Mouse (Mus musculus) neural tube, embryonic 12.5 days (tissue): Measurements from ENCODE around the gene Dvl3. TPM values are rescaled to one million over a fixed set of nuclear protein-coding genes. Genes with fewer than 3 reads are reported as not detected.
"Not testable (repeated sequence)": the region's sequence is repeated elsewhere in the genome, so short reads cannot be mapped to it uniquely, and the experiment has no call there.

Experiments used
- ATAC-seq: fragments of 200-750 bp; cut with Nextera tagmentation; 2 replicates; pipeline ENCODE4 v1.8.0; 2017; ENCODE audit warnings: low read depth, mild to moderate bottlenecking, moderate TSS enrichment, moderate library complexity; ENCODE audit not compliant: low FRiP score
- H3K27ac ChIP-seq: fragments of 300-500 bp; sonication (generic); 2 replicates; pipeline ENCODE4 v1.5.1; 2016
- H3K27me3 ChIP-seq: fragments of 300-500 bp; sonication (generic); replicated peaks from 2 replicates; pipeline ENCODE4 v1.6.1; 2016; ENCODE audit warnings: mild to moderate bottlenecking
- H3K36me3 ChIP-seq: fragments of 300-500 bp; sonication (generic); 2 replicates; pipeline ENCODE4 v1.6.1; 2016; ENCODE audit warnings: mild to moderate bottlenecking
- H3K4me1 ChIP-seq: fragments of 300-500 bp; sonication (generic); 2 replicates; pipeline ENCODE4 v1.6.1; 2016
- H3K4me2 ChIP-seq: fragments of 300-500 bp; sonication (generic); replicated peaks from 2 replicates; pipeline ENCODE4 v1.6.1; 2016; ENCODE audit warnings: mild to moderate bottlenecking
- H3K4me3 ChIP-seq: fragments of 300-500 bp; sonication (generic); 2 replicates; pipeline ENCODE4 v1.5.1; 2016
- H3K9ac ChIP-seq: fragments of 300-500 bp; sonication (generic); 2 replicates; pipeline ENCODE4 v1.6.1; 2016; ENCODE audit warnings: mild to moderate bottlenecking
- H3K9me3 ChIP-seq: fragments of 300-500 bp; sonication (generic); 2 replicates; pipeline ENCODE4 v1.6.1; 2016; ENCODE audit warnings: mild to moderate bottlenecking
- WGBS: fragments of 180-500 bp; shearing (Covaris S2); methylation state at CpG from one replicate; pipeline ENCODE4 v1.1.7; 2016; 5-methylcytosine and 5-hydroxymethylcytosine counted together
- polyA plus RNA-seq: library from polyadenylated mRNA; unstranded; fragments of >200 nt; fragmentation: Nextera tagmentation; extraction: Ambion mirVana; gene quantifications from 2 replicates; pipeline ENCODE4 v1.2.1, GENCODE M21; 2016

Dvl3 gene
- polyA plus RNA-seq, 1 experiment from 2014 or later = 54.9 TPM

GRCm38 (mm10) chr16:20483716-20484115 is 33.1 kb upstream of the Dvl3 start:
- WGBS = 89% methylated on average over 7 of the region's 7 CpGs
- not testable (repeated sequence) for H3K4me3 ChIP-seq, ATAC-seq, H3K9me3 ChIP-seq, H3K4me1 ChIP-seq, H3K4me2 ChIP-seq, H3K36me3 ChIP-seq, H3K27ac ChIP-seq, H3K27me3 ChIP-seq, H3K9ac ChIP-seq

- no peaks in the 10 kb centered on the region for H3K9me3 ChIP-seq
- no peaks in the 10 kb centered on the region for H3K36me3 ChIP-seq
- no peak overlapping the region for H3K27ac ChIP-seq
- ATAC-seq = no peak
- H3K4me3 ChIP-seq = no peak overlapping the region
- WGBS = 39% methylated on average over 4 of the region's 4 CpGs
- no peak overlapping the region for H3K9ac ChIP-seq
- no peaks in the 10 kb centered on the region for H3K27me3 ChIP-seq
- no peak overlapping the region for H3K4me2 ChIP-seq
- H3K4me1 ChIP-seq = no peaks in the 10 kb centered on the region
These were observed 31.7 kb upstream of the Dvl3 start for GRCm38 (mm10) chr16:20485061-20485460.

- ATAC-seq = no peak
- Histone ChIP-seq H3K27me3 (no peaks in the 10 kb centered on the region), H3K4me1 (no peaks in the 10 kb centered on the region), H3K4me3 (no peak overlapping the region), H3K9me3 (no peaks in the 10 kb centered on the region), H3K9ac (no peak overlapping the region), H3K4me2 (no peak overlapping the region), H3K27ac (no peak overlapping the region), H3K36me3 (no peaks in the 10 kb centered on the region)
- WGBS = 48% methylated on average over 3 of the region's 3 CpGs
These were observed 30.7 kb upstream of the Dvl3 start for GRCm38 (mm10) chr16:20486048-20486447.

GRCm38 (mm10) chr16:20488151-20488550 is 28.6 kb upstream of the Dvl3 start:
- no peaks in the 10 kb centered on the region for H3K27me3 ChIP-seq
- no peak overlapping the region for H3K4me2 ChIP-seq
- 88% methylated on average over 1 of the region's 1 CpGs for WGBS

GRCm38 (mm10) chr16:20488751-20489150 is 28.0 kb upstream of the Dvl3 start:
- not testable (repeated sequence) for ATAC-seq, H3K36me3 ChIP-seq, H3K9me3 ChIP-seq, H3K27ac ChIP-seq, H3K4me1 ChIP-seq, H3K4me2 ChIP-seq, H3K9ac ChIP-seq, H3K27me3 ChIP-seq, H3K4me3 ChIP-seq
- 84% methylated on average over 9 of the region's 9 CpGs for WGBS

More at GRCm38 (mm10) chr16:20488151-20488550, 28.6 kb upstream of the Dvl3 start:
- ATAC-seq = no peak
- Histone ChIP-seq H3K9me3 (no peaks in the 10 kb centered on the region), H3K4me1 (no peaks in the 10 kb centered on the region), H3K27ac (no peak overlapping the region), H3K36me3 (no peaks in the 10 kb centered on the region), H3K9ac (no peak overlapping the region), H3K4me3 (no peak overlapping the region)

- WGBS = 83% methylated on average over 2 of the region's 2 CpGs
- Histone ChIP-seq H3K9me3 (no peaks in the 10 kb centered on the region), H3K27me3 (no peaks in the 10 kb centered on the region), H3K9ac (no peak overlapping the region), H3K4me3 (no peak overlapping the region), H3K4me2 (no peak overlapping the region), H3K36me3 (no peaks in the 10 kb centered on the region), H3K4me1 (no peaks in the 10 kb centered on the region), H3K27ac (no peak overlapping the region)
- no peak for ATAC-seq
These were observed 27.5 kb upstream of the Dvl3 start for GRCm38 (mm10) chr16:20489233-20489632.

GRCm38 (mm10) chr16:20490581-20490980 is 26.2 kb upstream of the Dvl3 start:
- no peak overlapping the region for H3K4me3 ChIP-seq
- H3K27ac ChIP-seq = no peak overlapping the region
- 47% methylated on average over 2 of the region's 2 CpGs for WGBS
- no peak overlapping the region for H3K9ac ChIP-seq
- H3K9me3 ChIP-seq = no peaks in the 10 kb centered on the region
- no peak overlapping the region for H3K4me2 ChIP-seq
- no peak for ATAC-seq
- H3K27me3 ChIP-seq = no peaks in the 10 kb centered on the region
- H3K4me1 ChIP-seq = no peaks in the 10 kb centered on the region
- no peaks in the 10 kb centered on the region for H3K36me3 ChIP-seq

GRCm38 (mm10) chr16:20491301-20491700 is 25.5 kb upstream of the Dvl3 start:
- no peaks in the 10 kb centered on the region for H3K27me3 ChIP-seq
- no peak overlapping the region for H3K9ac ChIP-seq
- H3K27ac ChIP-seq = no peak overlapping the region
- no peak overlapping the region for H3K4me2 ChIP-seq
- H3K4me1 ChIP-seq = no peaks in the 10 kb centered on the region
- WGBS = 84% methylated on average over 2 of the region's 2 CpGs
- no peaks in the 10 kb centered on the region for H3K9me3 ChIP-seq
- ATAC-seq = no peak
- H3K4me3 ChIP-seq = no peak overlapping the region
- H3K36me3 ChIP-seq = no peaks in the 10 kb centered on the region

GRCm38 (mm10) chr16:20493452-20493851 is 23.3 kb upstream of the Dvl3 start:
- H3K4me2 ChIP-seq = no peak overlapping the region
- 76% methylated on average over 2 of the region's 2 CpGs for WGBS
- peaks cover 8% of the 10 kb centered on the region for H3K4me1 ChIP-seq
- no peaks in the 10 kb centered on the region for H3K9me3 ChIP-seq
- H3K36me3 ChIP-seq = no peaks in the 10 kb centered on the region
- no peak overlapping the region for H3K4me3 ChIP-seq
- H3K27ac ChIP-seq = no peak overlapping the region
- H3K9ac ChIP-seq = no peak overlapping the region
- H3K27me3 ChIP-seq = peaks cover 4% of the 10 kb centered on the region; the same call in 1 of the 2 replicates
- no peak for ATAC-seq

- Histone ChIP-seq H3K9ac (no peak overlapping the region), H3K4me1 (peaks cover 12% of the 10 kb centered on the region)
- 24% methylated on average over 25 of the region's 25 CpGs for WGBS
These were observed 19.8 kb upstream of the Dvl3 start for GRCm38 (mm10) chr16:20496671-20497600.

GRCm38 (mm10) chr16:20497980-20498676 is 18.7 kb upstream of the Dvl3 start:
- H3K9me3 ChIP-seq = no peaks in the 10 kb centered on the region
- H3K27ac ChIP-seq = no peak overlapping the region
- peaks cover 12% of the 10 kb centered on the region for H3K4me1 ChIP-seq
- 10% methylated on average over 16 of the region's 16 CpGs for WGBS
- peaks cover 4% of the 10 kb centered on the region; the same call in 1 of the 2 replicates for H3K27me3 ChIP-seq
- H3K4me2 ChIP-seq = peak overlapping the region; percentile 81
- ATAC-seq = no peak
- H3K4me3 ChIP-seq = peak overlapping the region; percentile 87
- H3K9ac ChIP-seq = peak overlapping the region; percentile 90; the same call in 1 of the 2 replicates
- H3K36me3 ChIP-seq = peaks cover 25% of the 10 kb centered on the region

More at GRCm38 (mm10) chr16:20496671-20497600, 19.8 kb upstream of the Dvl3 start:
- H3K4me2 ChIP-seq = peak overlapping the region; percentile 59
- peaks cover 13% of the 10 kb centered on the region for H3K36me3 ChIP-seq
- peak overlapping the region; percentile 19 for H3K4me3 ChIP-seq
- no peak overlapping the region for H3K27ac ChIP-seq
- ATAC-seq = 0 out of 2 replicates have a peak, but pooled peaks have one; percentile 10
- H3K9me3 ChIP-seq = no peaks in the 10 kb centered on the region
- H3K27me3 ChIP-seq = peaks cover 4% of the 10 kb centered on the region; the same call in 1 of the 2 replicates
